Mouse (Mus musculus) limb, embryonic 10.5 days (tissue): ENCODE data around the gene Cox19. TPM values are rescaled to one million over a fixed set of nuclear protein-coding genes. Genes with fewer than 3 reads are reported as not detected.
A peak's percentile ranks its signal among the peaks of the same experiment; 100 is the strongest.
"Not testable (repeated sequence)": the region's sequence is repeated elsewhere in the genome, so short reads cannot be mapped to it uniquely, and the experiment has no call there.

Source experiments
- DNase-seq: peaks from one replicate; pipeline ENCODE4 v3.0.0-alpha.2; 2017; ENCODE audit warnings: low spot score
- H3K27ac ChIP-seq: fragments of 300-500 bp; sonication (generic); 2 replicates; pipeline ENCODE4 v1.5.1; 2016; ENCODE audit warnings: mild to moderate bottlenecking
- H3K27me3 ChIP-seq: fragments of 300-500 bp; sonication (generic); 2 replicates; pipeline ENCODE4 v1.6.1; 2016; ENCODE audit warnings: low read depth, mild to moderate bottlenecking; ENCODE audit not compliant: poor library complexity, severe bottlenecking
- H3K36me3 ChIP-seq: fragments of 300-500 bp; sonication (generic); 2 replicates; pipeline ENCODE4 v1.6.1; 2016; ENCODE audit warnings: mild to moderate bottlenecking, moderate library complexity
- H3K4me1 ChIP-seq: fragments of 300-500 bp; sonication (generic); 2 replicates; pipeline ENCODE4 v1.6.1; 2016
- H3K4me3 ChIP-seq: fragments of 300-500 bp; sonication (generic); 2 replicates; pipeline ENCODE4 v1.5.1; 2016; ENCODE audit warnings: mild to moderate bottlenecking, moderate library complexity
- H3K9me3 ChIP-seq: fragments of 300-500 bp; sonication (generic); replicated peaks from 2 replicates; pipeline ENCODE4 v1.6.1; 2016; ENCODE audit warnings: mild to moderate bottlenecking
- WGBS: fragments of 180-500 bp; shearing (Covaris S2); methylation state at CpG from one replicate; pipeline ENCODE4 v1.1.7; 2016; 5-methylcytosine and 5-hydroxymethylcytosine counted together
- polyA plus RNA-seq: library from polyadenylated mRNA; unstranded; fragments of >200 nt; fragmentation: Nextera tagmentation; extraction: Ambion mirVana; gene quantifications from 2 replicates; pipeline ENCODE4 v1.2.1, GENCODE M21; 2016

Cox19 gene
- 110 and 118 TPM in 2 replicates for polyA plus RNA-seq

- peaks cover 29% of the 10 kb centered on the region for H3K27me3 ChIP-seq
Observed at GRCm38 (mm10) chr5:139351134-139351533, at the start of gene Cox19. TSS of gene Cox19 (minus strand) at chr5:139351418.

GRCm38 (mm10) chr5:139399991-139400390, 48.8 kb upstream of the Cox19 start:
- Histone ChIP-seq H3K4me3 (no peak overlapping the region), H3K4me1 (peaks cover 16% of the 10 kb centered on the region), H3K9me3 (no peaks in the 10 kb centered on the region), H3K27ac (no peak overlapping the region), H3K36me3 (no peaks in the 10 kb centered on the region), H3K27me3 (no peaks in the 10 kb centered on the region)
- WGBS: 92% methylated on average over 14 of the region's 14 CpGs
- no peak for DNase-seq

More at GRCm38 (mm10) chr5:139351134-139351533, at the start of gene Cox19:
- no peak for DNase-seq
- H3K27ac ChIP-seq: peak within 1 kb of the TSS; percentile 19
- no peaks in the 10 kb centered on the region for H3K36me3 ChIP-seq
- WGBS: 52% methylated on average over 5 of the region's 5 CpGs
- 0 out of 2 replicates have a peak within 1 kb of the TSS, but pooled peaks have one; percentile 1 for H3K4me3 ChIP-seq
- H3K4me1 ChIP-seq: peaks cover 25% of the 10 kb centered on the region
- H3K9me3 ChIP-seq: no peaks in the 10 kb centered on the region

DNA sequence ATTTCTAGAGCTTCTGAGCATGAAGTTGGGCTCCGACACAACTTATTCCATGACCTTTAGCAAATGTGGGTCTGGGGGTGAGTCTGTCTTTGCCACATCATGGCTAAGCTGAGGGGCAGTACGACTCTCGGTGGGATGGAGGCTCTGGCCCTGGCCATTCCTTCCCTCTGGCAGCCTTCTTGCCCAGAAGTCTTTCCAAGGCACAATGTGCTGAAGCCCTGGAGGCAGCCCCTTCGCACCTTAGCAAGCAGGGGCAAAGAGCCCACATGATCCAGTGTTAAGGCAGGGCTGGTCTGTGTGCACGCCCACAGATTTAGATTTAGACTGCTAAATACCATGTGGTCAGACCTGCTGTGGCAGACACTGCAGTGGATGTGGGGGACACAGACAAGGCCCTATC, 47.6 kb upstream of the Cox19 start:
- DNase-seq: no peak
- H3K4me3 ChIP-seq: no peak overlapping the region
- H3K27ac ChIP-seq: no peak overlapping the region
- H3K27me3 ChIP-seq: no peaks in the 10 kb centered on the region
- peaks cover 21% of the 10 kb centered on the region for H3K4me1 ChIP-seq
- no peaks in the 10 kb centered on the region for H3K9me3 ChIP-seq
- no peaks in the 10 kb centered on the region for H3K36me3 ChIP-seq
- WGBS: 85% methylated on average over 5 of the region's 5 CpGs

DNA sequence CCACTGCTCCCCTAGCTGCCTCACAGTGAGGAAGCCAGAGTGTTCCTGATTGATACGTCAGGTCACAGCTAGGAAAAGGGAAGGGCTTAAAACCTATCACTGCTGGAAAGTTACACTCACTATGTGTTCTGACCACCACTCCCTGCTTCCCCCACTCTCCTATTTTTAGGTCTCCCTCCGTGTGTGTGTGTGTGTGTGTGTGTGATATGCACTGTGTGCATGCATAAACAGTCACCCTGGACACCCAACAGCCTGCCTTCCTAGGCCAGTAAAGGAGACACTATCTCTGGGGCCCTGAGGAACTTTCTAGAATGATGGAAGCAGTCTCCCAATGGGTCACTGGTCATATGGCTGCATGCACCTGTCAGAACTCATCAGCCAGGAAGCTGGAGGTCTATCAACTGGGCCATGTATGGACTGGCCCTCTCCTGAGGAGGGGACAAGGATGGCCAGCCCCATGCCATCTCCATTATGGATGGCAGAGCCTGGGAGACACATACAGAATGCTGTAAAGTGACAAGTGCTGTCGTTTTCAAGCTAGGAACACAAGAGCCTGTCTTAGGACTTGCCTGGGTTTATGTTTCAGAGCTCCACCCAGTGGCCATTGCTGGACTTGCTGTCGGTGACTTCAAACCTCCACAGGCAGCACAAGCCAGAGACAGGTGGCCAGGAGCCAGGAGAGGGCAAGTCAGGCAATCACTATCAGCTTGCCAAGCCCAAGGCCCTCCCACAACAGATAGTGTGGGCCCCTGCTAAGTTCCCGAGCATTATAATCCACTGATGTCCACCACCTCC, 46.9 kb upstream of the Cox19 start:
- WGBS: 39% methylated on average over 5 of the region's 5 CpGs
- Histone ChIP-seq H3K36me3 (peaks cover under 1% of the 10 kb centered on the region; the same call in 1 of the 2 replicates), H3K27me3 (no peaks in the 10 kb centered on the region), H3K4me3 (no peak overlapping the region), H3K27ac (no peak overlapping the region), H3K4me1 (peaks cover 22% of the 10 kb centered on the region), H3K9me3 (no peaks in the 10 kb centered on the region)
- peak; percentile 87 for DNase-seq

DNA sequence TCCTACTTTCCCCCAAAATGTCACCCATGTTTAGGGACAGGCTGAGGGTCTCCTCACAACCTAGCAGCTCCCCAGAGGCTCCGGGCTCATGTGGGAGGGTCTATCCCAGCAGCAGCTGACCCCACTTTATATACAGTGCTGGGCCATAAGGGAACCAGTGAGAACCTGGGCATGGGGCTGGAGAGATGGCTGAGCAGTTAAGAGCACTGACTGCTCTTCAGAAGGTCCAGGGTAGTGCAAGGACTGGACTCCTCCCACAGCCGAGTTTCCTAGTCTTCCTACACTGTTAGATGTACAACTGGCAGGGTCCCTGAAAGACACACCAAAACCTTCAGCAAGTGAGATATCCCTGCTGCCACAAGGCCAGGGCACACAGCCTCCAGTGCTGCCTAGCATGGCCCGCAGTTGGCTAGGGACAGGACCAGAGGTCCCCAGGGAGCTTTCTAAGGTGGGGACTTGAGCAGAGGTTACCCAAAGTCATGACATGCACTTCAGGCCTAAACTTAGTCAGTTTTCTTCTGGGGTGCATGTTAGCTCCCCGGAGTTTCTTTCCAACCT, 46.2 kb upstream of the Cox19 start:
- Histone ChIP-seq H3K9me3 (no peaks in the 10 kb centered on the region), H3K4me1 (peaks cover 25% of the 10 kb centered on the region), H3K27me3 (no peaks in the 10 kb centered on the region), H3K4me3 (no peak overlapping the region), H3K27ac (no peak overlapping the region), H3K36me3 (peaks cover 6% of the 10 kb centered on the region; the same call in 1 of the 2 replicates)
- no peak for DNase-seq
- 82% methylated on average over 4 of the region's 4 CpGs for WGBS

DNA sequence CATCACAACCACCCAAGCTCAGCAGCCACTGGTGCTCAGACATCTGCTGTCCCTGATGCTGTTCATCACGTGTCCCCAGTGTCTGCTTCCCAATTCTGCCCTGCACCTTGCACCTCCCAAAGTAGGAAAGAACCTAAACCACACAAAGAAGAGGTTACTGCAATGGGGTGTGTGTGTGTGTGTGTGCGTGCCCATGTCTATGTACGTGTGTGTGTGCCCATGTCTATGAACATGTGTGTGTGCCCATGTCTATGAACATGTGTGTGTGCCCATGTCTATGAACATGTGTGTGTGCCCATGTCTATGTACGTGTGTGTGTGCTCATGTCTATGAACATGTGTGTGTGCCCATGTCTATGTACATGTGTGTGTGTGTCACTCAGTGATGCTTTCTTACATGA, 44.3 kb upstream of the Cox19 start:
- H3K4me3 ChIP-seq: no peak overlapping the region
- peak overlapping the region; percentile 58; the same call in 1 of the 2 replicates for H3K27ac ChIP-seq
- H3K9me3 ChIP-seq: no peaks in the 10 kb centered on the region
- no peak for DNase-seq
- WGBS: 94% methylated on average over 4 of the region's 4 CpGs
- peaks cover 6% of the 10 kb centered on the region; the same call in 1 of the 2 replicates for H3K36me3 ChIP-seq
- peaks cover 33% of the 10 kb centered on the region for H3K4me1 ChIP-seq
- H3K27me3 ChIP-seq: no peaks in the 10 kb centered on the region

DNA sequence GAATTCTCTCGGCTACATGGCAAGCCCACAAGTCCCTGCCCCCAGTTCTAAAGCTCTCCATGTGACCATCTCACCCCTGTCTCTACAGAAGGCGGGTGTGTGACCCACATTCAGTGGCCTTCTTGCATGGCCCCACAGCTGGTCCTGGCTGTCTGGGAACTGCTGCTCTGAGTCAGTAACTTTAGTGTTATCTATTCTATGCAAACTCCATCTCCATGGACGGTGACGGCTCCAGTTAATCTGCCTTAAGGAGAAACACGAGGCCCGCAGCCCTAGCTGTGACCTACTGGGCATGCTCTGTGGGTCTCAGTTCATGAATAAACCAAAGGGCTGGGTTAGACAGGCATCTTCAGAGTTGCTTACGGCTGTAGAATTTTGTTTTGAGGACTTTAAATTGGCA, 43.2 kb upstream of the Cox19 start:
- H3K4me3 ChIP-seq: no peak overlapping the region
- H3K36me3 ChIP-seq: peaks cover 6% of the 10 kb centered on the region; the same call in 1 of the 2 replicates
- 81% methylated on average over 7 of the region's 7 CpGs for WGBS
- DNase-seq: no peak
- peaks cover 43% of the 10 kb centered on the region for H3K4me1 ChIP-seq
- no peaks in the 10 kb centered on the region for H3K9me3 ChIP-seq
- H3K27me3 ChIP-seq: no peaks in the 10 kb centered on the region
- H3K27ac ChIP-seq: peak overlapping the region; percentile 58

DNA sequence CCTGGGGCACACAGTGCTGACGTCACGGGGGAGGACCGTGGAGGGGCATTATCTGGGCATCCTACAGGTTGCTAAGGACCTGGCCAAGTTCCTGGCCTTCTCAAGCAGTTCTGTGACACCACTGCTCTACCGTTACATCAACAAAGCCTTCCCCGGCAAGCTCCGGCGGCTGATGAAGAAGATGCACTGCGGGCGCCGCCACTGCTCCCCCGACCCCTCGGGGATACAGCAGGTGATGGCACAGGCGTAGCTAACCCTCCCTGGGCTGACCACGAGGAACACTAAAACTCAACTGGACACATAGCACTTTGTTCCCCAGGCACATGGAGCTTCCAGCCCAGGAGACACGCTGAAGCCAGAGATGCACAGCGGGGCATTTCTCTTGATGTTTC, 42.0 kb upstream of the Cox19 start:
- WGBS: 95% methylated on average over 16 of the region's 16 CpGs
- H3K4me1 ChIP-seq: peaks cover 49% of the 10 kb centered on the region
- no peaks in the 10 kb centered on the region for H3K9me3 ChIP-seq
- no peak overlapping the region for H3K4me3 ChIP-seq
- H3K27me3 ChIP-seq: no peaks in the 10 kb centered on the region
- peaks cover 6% of the 10 kb centered on the region; the same call in 1 of the 2 replicates for H3K36me3 ChIP-seq
- peak overlapping the region; percentile 17; the same call in 1 of the 2 replicates for H3K27ac ChIP-seq
- DNase-seq: no peak

DNA sequence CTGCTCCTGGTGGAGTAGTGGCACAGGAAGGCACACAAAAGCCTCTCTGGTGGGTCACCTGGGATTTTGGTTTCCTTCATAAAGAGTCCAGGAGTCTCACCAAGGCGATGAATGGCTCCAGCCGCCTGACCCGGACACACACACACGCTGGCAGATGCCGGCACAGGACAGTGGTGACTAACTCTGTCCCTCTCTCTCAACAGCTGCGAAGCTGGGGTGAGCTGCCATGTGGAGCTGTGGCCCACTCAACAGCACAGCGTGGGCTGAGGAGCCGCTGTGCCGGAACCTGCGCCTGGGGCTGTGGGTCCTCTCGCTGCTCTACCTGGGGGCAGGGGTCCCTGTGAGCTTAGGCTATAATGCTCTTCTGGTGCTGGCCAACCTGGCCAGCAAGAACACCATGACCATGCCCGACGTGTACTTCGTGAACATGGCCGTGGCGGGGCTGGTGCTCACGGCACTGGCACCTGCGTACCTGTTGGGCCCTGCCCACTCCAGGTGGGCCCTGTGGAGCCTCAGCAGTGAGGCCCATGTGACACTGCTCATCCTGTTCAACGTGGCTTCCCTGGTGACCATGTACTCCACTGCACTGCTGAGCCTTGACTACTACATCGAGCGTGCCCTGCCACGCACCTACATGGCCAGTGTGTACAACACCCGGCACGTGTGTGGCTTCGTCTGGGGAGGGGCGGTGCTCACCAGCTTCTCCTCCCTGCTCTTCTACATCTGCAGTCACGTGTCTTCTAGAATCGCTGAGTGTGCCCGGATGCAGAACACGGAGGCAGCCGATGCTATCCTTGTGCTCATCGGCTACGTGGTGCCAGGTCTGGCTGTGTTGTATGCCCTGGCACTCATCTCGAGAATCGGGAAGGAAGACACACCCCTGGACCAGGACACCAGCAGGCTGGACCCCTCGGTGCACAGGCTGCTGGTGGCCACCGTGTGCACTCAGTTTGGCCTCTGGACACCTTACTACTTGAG, 41.3 kb upstream of the Cox19 start:
- no peak for DNase-seq
- WGBS: 95% methylated on average over 37 of the region's 37 CpGs
- no peaks in the 10 kb centered on the region for H3K27me3 ChIP-seq
- H3K4me1 ChIP-seq: peaks cover 56% of the 10 kb centered on the region
- H3K36me3 ChIP-seq: peaks cover 6% of the 10 kb centered on the region; the same call in 1 of the 2 replicates
- no peaks in the 10 kb centered on the region for H3K9me3 ChIP-seq
- H3K4me3 ChIP-seq: no peak overlapping the region
- peak overlapping the region; percentile 17; the same call in 1 of the 2 replicates for H3K27ac ChIP-seq

DNA sequence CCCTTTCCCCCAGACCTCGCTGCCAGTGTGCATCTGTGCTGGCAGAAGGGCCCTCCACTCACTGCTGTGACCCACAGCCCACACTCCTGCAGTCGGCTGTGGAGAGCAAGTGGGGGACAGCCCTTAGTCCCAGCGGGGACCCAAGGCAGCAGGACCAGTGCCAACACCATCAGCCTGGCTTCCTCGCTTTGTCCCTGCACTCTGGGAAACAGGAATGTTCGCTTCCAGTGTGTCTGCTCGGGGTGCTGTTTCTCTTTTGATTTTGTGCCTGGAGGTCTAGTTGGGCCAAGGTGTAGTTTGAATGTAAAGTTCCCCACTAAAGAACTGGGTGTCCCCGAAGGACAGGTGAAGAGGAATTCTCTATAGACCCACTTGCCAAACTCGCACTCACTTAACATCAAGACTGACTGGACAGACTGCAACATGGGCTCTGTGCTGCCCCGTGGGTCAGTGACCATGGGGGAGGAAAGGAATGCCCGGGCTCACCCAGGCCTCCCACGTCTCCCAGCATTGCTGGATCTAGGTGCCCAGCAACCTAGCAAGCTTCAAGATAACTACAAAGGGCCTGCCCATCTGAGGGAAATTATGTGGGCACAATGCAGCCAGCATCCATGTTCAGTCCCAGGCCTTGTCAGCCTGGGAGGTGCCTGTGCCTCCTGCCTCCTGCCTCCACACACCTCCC, 40.2 kb upstream of the Cox19 start:
- Histone ChIP-seq H3K27ac (peak overlapping the region; percentile 68), H3K9me3 (no peaks in the 10 kb centered on the region), H3K36me3 (peaks cover 6% of the 10 kb centered on the region; the same call in 1 of the 2 replicates), H3K4me3 (0 out of 2 replicates have a peak overlapping the region, but pooled peaks have one; percentile 3), H3K27me3 (no peaks in the 10 kb centered on the region), H3K4me1 (peaks cover 62% of the 10 kb centered on the region)
- DNase-seq: no peak
- 82% methylated on average over 11 of the region's 11 CpGs for WGBS

DNA sequence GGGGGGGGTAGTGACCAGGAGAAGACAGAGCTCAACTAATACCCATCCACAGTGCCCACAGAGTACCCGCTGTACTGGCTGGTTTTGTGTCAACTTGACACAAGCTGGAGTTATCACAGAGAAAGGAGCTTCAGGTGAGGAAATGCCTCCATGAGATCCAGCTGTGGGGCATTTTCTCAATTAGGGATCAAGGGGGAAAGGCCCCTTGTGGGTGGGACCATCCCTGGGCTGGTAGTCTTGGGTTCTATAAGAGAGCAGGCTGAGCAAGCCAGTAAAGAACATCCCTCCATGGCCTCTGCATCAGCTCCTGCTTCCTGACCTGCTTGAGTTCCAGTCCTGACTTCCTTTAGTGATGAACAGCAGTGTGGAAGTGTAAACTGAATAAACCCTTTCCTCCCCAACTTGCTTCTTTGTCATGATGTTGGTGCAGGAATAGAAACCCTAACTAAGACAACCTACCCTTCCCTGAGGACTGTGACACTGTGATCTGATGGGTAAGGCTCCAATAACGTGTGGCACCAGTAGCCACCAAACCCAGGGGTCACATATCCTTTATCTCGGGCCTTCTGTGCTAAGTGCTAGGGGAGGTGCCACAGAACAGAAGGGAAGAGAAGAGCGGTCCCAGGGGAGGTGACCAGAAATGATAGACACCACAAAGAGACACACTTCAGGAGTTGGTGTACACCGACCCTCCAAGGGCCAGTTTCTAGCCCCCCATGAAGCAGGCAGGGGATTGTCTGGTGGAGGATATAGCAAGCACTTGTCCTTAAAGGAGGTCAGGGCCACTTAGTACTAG, 39.3 kb upstream of the Cox19 start:
- H3K4me1 ChIP-seq: peaks cover 64% of the 10 kb centered on the region
- not testable (repeated sequence) for H3K4me3 ChIP-seq, DNase-seq, H3K36me3 ChIP-seq, H3K9me3 ChIP-seq, H3K27me3 ChIP-seq
- peak overlapping the region; percentile 86 for H3K27ac ChIP-seq
- 82% methylated on average over 5 of the region's 5 CpGs for WGBS
